Mouse (Mus musculus) 3134 (cell line): ENCODE data around the gene Rnf150.
"Not testable (repeated sequence)": the region's sequence is repeated elsewhere in the genome, so short reads cannot be mapped to it uniquely, and the experiment has no call there.

ENCODE experiments used
- DNase-seq: peaks from one replicate; pipeline ENCODE4 v3.0.0-alpha.2; 2011; ENCODE audit warnings: low spot score; ENCODE audit not compliant: insufficient read length; ENCODE audit errors: extremely low read depth

Rnf150 gene

DNA sequence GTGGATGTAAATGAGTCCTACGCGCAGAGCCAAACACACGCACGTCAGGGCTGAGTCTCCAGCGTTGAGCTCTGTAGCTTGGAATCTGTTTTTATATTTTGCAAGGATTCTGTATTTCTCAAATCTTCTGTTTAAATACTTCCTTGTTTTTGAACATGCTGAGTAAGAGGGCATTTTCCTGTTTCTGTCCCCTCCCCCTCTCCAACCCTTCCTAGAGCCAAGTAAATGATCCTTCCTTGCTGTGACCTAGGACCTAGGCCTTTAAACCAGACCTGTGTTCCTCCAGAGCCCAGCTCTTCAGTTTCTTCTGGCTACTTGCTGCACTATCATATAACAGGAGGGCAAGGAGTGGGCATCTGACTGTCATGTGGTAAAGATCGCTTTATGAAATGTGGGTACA is 200.9 kb downstream of the Rnf150 start:
- DNase-seq: no peak

DNA sequence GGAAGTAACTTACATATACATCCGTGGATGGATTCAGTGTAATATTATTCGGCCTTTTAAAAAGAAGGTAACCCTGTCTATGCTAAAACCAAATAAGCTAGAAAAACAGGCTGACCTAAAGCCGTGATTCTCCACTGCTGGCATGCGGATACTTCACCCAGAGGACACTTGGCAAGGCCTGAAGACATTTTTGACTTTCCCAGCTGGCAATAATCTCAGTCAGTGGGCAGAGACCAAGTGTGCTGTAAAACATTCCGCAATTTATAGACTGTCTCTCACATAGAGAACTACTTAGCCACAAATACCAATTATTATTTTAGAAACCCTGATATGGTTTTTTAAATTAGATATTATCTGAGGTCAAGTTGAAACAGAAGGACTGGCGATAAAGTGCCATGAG is 202.9 kb downstream of the Rnf150 start:
- DNase-seq: no peak

DNA sequence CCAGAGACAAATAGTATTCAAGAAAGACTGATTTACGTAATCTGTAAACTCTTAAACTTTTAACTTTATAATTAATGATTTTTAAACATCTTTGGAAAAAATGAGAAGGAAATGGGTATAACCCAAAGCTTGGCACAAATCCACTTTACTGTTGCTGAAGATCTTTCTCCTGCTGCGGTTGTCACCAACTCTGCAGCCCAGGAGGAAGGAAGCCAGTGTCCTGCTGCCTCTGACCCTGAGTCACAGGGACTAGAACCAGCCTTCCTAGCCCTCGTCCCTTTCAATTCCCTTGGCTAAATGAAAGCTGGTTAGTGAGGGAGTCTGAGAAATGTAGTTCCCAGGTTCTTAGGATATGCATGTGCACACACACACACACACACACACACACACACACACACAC is 203.7 kb downstream of the Rnf150 start:
- no peak for DNase-seq

DNA sequence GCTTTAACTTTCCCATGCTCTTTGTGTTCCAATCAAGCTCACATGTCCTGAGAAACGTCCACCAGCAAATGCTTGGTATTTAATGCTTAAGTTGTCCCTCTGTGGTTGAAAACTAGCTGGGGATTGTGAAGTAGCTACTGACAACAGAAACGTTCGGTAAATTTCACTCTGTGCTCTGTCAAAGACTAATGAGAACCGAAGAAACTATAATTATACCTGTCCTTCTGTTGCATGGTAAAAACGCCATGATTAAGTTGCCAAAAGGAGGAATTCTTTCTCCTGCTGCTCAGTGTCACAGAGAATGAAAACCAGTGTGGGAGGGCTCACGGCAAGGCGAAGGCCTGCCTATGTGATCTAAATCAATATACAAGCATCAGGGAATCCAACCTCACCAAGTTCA is 204.8 kb downstream of the Rnf150 start:
- no peak for DNase-seq

DNA sequence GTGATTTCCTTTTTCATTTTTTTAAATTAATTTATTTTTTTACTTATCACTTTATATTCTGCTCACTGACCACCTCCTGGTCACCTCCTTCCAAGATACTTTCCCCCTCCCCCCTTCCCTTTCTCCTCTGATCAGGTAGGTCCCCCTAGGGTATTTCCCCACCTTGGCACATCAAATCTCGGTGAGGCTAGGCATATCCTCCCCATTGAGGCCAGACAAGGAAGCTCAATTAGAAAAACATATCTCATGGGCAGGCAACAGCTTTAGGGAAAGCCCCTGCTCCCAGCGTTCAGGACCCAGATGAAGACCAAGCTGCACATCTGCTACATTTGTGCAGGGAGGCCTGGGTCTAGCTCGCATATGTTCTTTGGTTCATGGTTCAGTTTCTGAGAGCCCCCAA is 211.1 kb downstream of the Rnf150 start:
- no peak for DNase-seq

DNA sequence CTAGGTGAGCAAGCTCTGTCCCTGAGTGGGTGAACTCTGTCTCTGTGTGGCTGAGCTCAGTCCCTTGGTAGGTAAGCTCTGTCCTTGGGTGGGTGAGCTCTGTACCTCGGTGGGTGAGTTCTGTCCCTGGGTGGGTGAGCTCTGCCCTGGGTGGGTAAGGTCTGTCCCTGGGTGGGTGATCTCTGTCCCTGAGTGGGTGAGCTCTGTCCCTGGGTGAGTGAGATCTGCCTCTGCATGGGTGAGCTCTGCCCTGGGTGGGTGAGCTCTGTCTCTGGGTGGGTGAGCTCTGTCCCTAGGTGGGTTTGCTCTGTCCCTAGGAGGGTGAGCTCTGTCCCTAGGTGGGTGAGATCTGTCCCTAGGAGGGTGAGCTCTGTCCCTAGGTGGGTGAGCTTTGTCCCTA is 213.5 kb downstream of the Rnf150 start:
- no peak for DNase-seq

DNA sequence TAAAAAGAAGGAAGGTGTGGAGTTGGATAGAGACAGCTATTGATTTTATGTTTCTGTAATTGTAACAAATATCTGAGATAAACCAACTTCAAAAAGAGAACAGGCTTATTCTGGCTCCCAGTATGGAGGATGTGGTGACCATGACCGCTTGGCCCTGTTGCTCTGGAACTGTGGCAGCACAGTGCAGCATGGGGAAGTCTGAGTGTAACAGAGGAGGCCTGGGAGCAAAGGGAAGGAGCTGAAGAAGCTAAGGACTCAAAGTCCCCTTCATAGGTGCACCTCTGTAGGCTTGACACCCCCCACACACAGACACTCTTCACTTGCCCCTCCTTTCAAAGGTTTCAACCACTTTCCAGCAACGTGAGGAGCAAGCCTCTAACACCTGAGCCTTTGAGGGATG is 214.2 kb downstream of the Rnf150 start:
- no peak for DNase-seq

DNA sequence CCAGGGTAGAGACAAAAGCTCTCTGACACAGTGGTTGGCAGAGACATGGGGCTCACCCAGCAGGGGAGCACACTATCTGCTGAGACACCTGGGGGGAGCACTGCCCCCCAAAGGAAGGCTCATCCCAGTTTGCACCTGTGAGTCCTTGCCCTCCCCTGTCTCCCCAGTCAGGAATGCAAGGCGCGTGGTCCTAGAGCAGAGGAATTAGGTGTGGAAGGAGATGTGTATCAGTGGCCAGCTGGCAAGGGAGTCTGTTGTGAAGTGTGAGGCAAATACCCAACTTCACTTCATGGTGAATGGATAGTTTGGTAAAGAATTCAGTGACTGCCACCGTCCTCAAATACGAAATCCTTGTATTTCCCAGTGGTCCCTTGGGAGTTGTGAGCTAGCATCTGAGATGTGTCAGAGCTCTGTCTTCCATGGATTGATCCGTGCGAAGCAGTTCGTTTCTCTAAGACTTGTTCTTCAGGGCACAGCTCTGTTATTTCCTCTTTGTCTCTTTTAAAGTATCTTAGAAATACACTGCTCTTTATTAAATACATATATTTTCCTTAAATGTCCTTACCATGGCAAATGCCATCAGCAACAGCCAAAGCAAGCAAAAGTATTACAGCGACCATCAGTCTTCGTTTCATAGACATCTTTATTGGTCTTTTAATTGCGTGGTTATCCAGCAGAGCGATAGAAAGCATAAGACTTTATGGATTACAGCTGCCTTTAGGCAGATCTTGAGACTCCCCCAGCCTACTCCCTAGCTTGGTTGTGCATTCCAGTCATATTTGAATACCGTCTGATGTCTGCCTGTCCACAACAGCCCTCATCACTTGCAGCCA is 215.8 kb downstream of the Rnf150 start:
- no peak for DNase-seq

DNA sequence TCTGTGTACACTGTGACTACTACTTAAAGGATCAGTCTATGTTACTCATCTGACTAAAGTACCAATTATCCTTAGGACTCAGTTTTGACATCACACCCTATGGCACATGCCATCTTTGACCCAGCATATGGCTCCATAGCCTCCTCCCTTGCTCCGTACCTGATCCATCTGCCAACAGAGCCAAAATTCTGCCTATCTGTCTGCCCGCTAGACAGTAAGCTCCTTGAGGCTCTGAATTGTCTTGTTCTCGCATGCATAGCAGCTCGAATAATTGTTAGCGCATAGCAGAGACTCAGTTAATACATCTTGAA is 216.3 kb downstream of the Rnf150 start:
- no peak for DNase-seq

DNA sequence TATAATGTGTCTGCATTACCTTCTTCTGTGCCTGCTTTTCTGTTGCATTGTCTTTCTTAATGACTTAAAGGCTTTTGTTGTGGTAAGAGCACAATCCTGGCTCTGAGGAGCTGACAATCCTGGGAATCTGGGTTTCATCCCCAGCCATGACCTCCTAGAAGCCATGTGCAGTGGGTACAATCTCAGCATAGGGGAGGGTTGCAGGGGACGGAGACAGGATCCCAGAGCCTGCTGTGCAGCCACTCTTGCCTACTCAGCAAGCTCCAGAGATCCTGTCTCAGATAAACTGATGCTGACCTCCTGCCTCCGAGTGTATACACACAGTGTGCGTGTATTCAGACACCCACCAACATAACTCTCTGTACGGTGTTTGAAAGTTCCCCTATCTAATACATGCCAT is 218.1 kb downstream of the Rnf150 start:
- DNase-seq: no peak

DNA sequence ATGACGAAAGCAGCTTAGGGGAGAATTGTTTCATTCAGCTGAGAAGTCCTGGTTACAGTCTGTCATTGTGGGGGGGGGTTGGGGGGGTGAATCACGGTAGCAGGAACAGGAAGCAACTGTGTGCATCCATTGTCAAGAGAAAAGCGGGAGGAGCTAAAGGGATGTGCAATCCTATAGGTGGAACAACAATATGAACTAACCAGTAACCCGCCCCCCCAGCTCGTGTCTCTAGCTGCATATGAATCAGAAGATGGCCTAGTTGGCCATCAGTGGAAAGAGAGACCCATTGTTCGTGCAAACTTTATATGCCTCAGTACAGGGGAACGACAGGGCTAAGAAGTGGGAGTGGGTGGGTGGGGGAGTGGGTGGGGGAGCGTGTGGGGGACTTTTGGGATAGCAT is 218.7 kb downstream of the Rnf150 start:
- DNase-seq: not testable (repeated sequence)

DNA sequence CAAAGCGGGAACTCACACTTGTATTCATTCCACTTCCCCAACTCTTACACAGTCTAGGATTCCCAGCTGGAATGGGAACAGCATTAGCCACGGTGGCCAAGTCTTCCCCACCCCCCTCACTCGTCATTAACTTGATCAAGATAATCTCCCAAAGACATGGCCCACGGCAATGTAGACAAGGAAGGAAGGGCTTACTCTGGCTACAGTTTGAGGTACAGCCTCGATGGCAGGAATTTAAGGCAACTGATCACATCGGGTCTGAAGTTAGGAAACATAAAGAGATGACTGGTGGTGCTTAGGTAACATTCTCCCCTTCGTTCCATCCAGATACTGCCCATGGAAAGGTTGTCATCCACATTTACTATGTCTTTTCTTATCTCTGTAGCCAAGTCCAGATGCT is 219.1 kb downstream of the Rnf150 start:
- no peak for DNase-seq

DNA sequence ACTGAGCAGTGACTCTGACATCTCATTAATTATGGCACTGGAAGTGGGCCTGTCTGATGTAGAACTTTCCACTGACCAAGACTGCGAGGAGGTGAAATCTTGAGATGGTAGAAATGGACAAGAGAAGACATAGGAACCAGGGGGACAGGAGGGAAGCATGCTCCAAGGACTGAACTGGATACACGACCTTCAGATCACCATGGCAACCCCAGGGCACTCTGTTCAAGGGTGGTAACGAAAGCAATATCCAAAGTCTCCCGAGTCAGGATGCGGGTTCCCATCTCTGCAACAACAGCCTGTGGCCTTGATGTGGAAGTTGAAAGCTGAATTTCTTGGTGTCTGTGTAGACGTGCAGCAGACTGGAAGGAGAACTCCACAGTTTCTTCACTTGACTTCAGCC is 220.3 kb downstream of the Rnf150 start:
- no peak for DNase-seq

DNA sequence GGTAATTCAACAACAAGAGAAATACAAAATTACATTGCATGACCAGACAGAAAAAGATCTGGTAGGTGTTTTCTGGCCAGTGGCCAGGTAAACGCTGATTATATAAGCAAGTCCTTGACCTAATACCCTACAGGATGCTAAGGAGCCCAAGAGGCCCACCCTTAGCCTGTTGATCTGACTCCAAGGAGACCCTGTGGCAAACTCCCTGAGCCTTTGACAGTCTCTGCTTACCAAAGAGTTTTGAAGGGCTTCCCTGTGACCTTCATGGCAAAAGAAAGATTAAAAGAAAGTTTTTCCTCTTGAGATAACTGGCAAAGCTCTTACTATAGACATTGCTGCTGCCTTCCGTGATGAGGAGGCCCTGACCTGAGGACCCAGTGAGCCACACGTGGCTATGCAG is 222.4 kb downstream of the Rnf150 start:
- no peak for DNase-seq

DNA sequence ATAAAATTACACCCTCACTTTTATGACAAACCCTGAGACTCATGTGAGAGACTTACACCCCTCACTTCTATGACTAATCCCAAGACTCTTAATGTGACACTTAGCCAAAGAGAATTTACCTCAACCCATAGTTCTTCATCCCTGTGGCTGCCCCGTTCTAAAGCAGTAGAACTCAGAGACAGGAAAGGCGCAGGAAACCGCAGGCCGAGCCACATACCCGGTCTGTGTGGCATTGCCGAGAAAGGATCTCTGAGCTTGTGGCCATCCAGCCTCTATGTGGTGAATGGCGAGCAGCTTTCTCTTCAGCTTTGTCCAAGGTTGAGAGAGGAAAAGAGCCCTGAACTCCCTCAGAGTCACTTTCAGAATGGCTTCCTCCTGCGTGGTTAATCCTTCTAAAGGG is 223.5 kb downstream of the Rnf150 start:
- DNase-seq: no peak

DNA sequence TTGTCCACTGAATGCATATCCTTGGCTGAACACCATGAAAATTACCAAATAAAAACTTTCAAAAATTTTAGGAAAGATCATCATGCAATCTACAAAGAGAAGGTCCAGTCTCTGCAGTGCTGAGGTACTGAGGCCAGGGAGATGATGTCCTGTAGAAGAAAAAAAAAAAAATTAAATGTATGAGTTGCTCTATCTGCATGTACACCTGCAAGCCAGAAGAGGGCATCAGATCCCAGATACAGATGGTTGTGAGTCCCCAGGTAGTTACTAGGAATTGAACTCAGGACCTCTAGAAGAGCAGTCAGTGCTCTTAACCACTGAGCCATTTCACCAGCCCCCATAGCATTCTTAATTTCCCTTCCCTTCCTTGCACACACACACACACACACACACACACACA is 224.4 kb downstream of the Rnf150 start:
- DNase-seq: no peak

DNA sequence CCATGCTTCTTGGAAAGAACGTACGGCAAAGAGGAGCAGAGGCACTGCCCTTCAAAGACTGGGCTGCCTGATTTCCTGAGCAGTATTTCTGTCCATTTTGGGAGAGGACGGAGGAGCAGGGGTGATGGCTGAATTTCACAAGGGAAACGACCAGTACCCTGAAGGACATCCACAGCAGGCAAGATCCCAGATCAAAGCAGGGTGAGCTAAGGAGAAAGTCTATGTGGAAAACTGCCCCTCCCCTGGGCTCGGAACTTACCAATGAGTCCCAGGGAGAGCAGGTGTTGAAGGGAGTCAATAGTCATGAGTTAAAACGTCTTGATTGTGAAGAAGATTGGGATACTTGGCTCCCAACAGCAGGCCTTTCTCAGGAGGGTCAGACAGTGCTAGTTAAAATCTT is 225.0 kb downstream of the Rnf150 start:
- no peak for DNase-seq

DNA sequence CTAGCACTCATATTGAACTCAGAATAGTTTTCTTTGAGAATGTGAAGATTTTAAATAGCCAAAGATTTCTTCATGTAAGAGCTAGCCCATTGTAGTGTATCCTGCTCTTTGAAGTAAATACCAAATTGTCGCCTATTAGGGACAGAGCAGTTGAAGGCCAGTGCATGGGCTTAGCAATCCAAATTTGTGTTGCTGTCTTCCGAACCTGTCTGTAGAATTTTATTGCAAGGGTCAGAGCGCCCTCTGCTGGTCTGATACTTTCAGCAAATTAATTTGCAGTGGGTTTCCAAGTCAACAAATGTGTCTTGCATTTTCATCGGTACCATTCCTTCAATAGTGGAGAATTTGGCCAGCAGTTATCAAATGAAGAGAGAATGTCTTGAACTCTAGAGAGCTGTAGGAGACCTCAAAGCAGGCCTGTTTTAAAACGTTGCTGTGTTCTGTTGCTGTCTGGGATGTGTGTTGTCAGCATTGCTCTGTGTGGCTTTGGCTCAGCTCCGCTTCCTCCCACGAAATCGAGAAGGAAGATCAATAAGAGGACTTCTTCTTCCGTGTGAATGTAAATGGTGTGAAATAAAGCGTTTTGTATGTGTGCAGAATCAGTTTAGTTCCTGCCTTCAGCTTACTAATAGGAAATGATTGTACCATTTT is 226.3 kb downstream of the Rnf150 start:
- DNase-seq: peak; percentile 3

DNA sequence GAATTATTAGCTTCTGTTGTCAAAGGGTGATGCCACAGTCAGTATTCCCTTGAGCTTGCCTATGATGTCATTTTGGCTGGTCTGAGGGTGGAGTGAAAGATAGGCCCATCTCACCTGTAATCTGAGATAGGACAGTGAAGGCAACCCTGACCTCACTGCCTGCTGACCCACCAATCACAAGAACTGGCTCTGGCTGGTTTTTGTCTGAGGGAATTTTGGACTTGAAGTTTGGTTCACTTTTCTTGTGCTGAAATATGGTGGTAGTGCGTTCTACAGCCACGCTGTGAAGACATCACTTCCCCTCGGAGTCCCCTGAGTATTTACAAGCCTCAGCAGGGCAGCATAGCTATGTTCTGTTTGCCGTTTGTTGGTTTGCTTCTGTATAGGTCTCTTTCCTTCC is 227.3 kb downstream of the Rnf150 start:
- no peak for DNase-seq

DNA sequence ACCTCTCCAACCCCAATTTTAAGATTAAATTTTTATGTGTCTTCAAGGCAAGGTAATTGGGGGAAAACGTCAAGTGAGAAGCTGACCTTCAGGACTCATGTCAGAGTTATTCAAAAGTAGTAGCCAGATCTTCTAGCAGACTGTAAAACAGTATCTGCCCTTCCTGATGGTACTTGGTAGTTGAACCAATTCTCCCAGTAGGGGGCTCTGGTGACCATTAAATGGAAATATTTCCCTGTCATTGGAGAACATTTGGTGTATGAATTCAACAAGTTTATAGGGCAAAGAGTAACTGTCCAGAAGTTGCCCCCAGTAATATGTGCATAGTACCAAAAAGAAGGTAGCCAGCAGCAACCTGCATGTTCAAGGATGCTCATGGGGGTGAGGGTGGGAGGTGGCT is 236.9 kb downstream of the Rnf150 start:
- no peak for DNase-seq

DNA sequence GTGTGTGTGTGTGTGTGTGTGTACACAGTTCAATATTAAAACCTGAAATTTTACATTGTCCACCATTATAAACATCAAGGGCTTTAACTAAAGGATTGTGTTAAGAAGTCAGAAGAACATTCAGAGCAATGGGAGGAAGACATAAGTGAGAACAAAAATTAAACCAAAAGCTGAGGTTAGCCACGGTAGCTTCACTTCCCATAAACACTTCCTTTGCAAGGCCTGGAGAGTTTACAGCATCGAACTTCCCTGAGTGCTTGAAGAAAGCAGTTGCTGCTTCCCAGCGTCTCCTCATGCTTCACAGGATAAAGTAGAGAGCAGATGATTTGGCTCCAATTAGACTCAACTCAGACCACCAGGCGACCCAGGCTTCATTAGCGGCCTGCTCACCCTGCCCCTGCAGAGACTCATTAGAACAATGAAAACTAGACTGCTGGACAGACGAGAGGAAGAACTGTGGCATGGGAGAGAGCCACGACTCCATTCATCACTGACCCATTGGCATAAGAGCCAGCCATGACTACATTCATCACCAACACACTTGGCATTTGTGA is 239.9 kb downstream of the Rnf150 start:
- no peak for DNase-seq

DNA sequence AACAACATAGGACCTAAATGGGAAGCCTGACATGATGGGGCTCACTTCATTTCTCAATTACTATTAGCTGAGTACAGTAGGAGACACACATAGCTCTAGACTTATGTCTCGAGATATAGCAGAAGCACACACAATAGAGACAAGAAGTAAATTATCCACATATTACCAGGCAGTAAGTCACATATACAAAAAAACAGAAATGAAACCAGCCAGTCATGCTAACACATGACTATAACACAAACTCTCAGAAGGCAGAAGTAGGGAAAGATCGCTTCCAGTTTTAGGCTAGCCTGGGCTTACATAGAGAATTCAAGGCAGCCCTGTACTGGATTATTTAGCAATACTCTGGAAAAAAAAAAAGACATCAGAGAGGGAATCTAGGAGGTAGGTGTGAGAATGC is 240.8 kb downstream of the Rnf150 start:
- DNase-seq: no peak
